Mouse (Mus musculus) spleen, adult 2 months (tissue): ENCODE measurements at regions not wholly inside any gene's neighbourhood (a gene's known extent, or its start where the extent isn't known, plus 50 kb on each side); places are given as distances from the start of the nearest gene placed in this dataset.

Source experiments
- DNase-seq, 2 experiments: peaks; one replicate each; pipeline versions ENCODE4 v3.0.0 to v3.0.0-alpha.2; 2012 to 2021; ENCODE audit warnings: low spot score in 2 of 2, low read depth in 1 of 2
- H3K27ac ChIP-seq: fragments of 200-500 bp; 2 replicates; pipeline ENCODE4 v1.5.1; 2012; ENCODE audit warnings: low read length, inconsistent platforms; ENCODE audit not compliant: insufficient read depth
- H3K27me3 ChIP-seq: fragments of 200-500 bp; 2 replicates; pipeline ENCODE4 v1.6.1; 2012; ENCODE audit warnings: mild to moderate bottlenecking, moderate library complexity, low read length, inconsistent platforms; ENCODE audit not compliant: control insufficient read depth, insufficient read depth
- H3K36me3 ChIP-seq: fragments of 200-500 bp; 2 replicates; pipeline ENCODE4 v1.6.1; 2012; ENCODE audit warnings: mild to moderate bottlenecking, low read length, inconsistent platforms; ENCODE audit not compliant: control insufficient read depth, insufficient read depth
- H3K4me1 ChIP-seq: fragments of 200-500 bp; 2 replicates; pipeline ENCODE4 v1.6.1; 2011; ENCODE audit warnings: inconsistent platforms; ENCODE audit not compliant: control insufficient read depth, insufficient read depth, insufficient read length
- H3K4me3 ChIP-seq: fragments of 200-500 bp; 2 replicates; pipeline ENCODE4 v1.5.1; 2011; ENCODE audit warnings: mild to moderate bottlenecking, inconsistent platforms; ENCODE audit not compliant: insufficient read depth, insufficient read length; ENCODE audit errors: extremely low read depth
- CTCF ChIP-seq: fragments of 200-500 bp; IDR thresholded peaks from 2 replicates; pipeline ENCODE4 v1.5.1; 2011; ENCODE audit warnings: mild to moderate bottlenecking, inconsistent platforms; ENCODE audit not compliant: insufficient read depth, insufficient read length, insufficient replicate concordance; ENCODE audit errors: extremely low read depth
- POLR2A ChIP-seq: fragments of 200-500 bp; IDR thresholded peaks from 2 replicates; pipeline ENCODE4 v1.6.1; 2011; ENCODE audit warnings: low read depth, low read length, inconsistent platforms
- WGBS: fragments of 180-500 bp; shearing (Covaris S2); methylation state at CpG from one replicate; pipeline ENCODE4 v1.1.7; 2018; 5-methylcytosine and 5-hydroxymethylcytosine counted together

DNA sequence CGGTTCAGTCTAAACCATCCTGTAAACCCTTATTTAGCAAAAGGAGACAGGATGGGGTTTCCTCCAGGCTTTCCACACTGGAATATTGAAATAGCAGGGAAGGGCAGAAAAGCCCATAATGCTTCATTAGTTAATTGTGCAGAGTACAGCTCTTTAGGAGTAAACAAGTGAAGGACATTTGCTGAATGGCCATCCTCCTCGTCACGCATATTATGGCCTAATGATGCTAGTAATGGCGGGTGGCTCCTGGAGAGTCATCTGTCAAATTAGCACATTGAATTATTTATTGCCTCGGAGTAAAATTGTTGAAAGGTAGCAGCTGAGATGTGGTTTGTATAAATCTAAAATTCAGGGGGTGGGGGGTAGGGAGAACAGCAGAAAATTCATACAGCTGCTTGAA lies 575.1 kb upstream of the Itga1 start:
- 71% methylated on average over 5 of the region's 5 CpGs for WGBS
- DNase-seq = no peak
- no peaks in the 10 kb centered on the region for H3K36me3 ChIP-seq

DNA sequence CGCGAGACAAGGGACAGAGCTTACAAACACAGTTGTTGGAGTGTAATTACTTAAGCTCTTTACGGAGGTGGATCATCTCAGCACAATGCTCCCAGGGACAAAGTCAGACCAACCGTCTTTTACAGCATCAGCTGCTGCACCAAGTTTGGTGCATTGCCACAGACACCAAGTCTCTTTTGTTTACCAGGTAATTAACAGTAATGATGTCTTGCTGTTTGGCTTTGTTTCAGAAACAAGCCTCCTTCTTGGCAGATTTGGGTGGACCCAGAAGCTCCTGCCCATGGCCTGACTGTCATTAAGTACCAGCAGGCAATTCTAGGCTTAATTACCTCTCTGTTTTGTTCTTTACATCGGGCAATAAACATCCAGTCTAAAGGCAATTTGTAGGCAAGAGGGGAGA lies 572.0 kb upstream of the Itga1 start:
- DNase-seq = no peak
- WGBS = 47% methylated on average over 5 of the region's 5 CpGs
- H3K27ac ChIP-seq = no peak overlapping the region
- TF ChIP-seq POLR2A (no peak), CTCF (no peak)
- H3K4me1 ChIP-seq = no peaks in the 10 kb centered on the region
- H3K36me3 ChIP-seq = no peaks in the 10 kb centered on the region
- H3K4me3 ChIP-seq = no peak overlapping the region
- no peaks in the 10 kb centered on the region for H3K27me3 ChIP-seq

More for the DNA sequence above, 575.1 kb upstream of the Itga1 start:
- no peak for TF ChIP-seq POLR2A
- TF ChIP-seq CTCF = no peak
- Histone ChIP-seq H3K4me3 (no peak overlapping the region), H3K4me1 (no peaks in the 10 kb centered on the region), H3K27ac (no peak overlapping the region), H3K27me3 (no peaks in the 10 kb centered on the region)

DNA sequence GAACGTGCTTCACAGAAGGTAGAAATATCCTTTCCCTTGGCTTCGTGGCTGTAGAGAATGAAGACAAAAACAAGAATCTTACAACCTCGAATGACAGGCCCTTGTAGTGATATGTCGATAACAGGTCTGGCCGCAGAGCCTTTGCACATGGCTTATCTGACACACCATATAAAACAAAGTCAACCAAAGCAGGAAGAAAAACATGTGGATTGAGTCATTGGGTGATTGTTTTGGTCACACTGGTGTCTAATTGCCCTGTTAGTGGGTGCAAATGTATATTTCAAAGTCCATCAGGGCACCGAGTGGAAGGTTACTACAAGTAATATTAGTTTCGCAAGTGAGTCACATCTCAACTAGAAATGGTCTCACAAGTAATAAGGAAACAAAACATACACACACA lies 569.9 kb upstream of the Itga1 start:
- Histone ChIP-seq H3K36me3 (no peaks in the 10 kb centered on the region), H3K27me3 (no peaks in the 10 kb centered on the region), H3K4me1 (no peaks in the 10 kb centered on the region), H3K4me3 (no peak overlapping the region), H3K27ac (no peak overlapping the region)
- 65% methylated on average over 7 of the region's 7 CpGs for WGBS
- no peak for DNase-seq
- TF ChIP-seq POLR2A = no peak
- TF ChIP-seq CTCF = no peak

DNA sequence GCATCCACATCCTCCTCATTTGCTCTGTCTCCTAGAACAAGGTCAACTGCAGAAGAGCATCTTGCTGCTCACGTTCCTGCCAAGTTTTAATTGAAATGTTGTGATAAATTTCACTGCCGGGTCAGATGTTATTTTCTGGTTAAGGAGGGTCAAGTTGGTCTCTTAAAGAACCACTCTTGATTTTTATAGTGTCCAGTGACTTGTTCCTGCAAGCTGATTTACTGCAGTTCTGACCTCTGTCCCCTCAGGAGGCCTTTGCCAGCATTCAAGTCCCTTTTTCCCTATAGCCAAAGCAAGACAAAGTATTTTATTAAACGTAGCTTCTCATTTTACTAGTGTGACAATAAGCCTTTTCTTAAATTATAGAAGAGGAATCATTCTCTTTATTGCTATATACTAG lies 567.8 kb upstream of the Itga1 start:
- no peaks in the 10 kb centered on the region for H3K36me3 ChIP-seq
- DNase-seq = no peak
- WGBS = 75% methylated on average over 3 of the region's 3 CpGs
- no peaks in the 10 kb centered on the region for H3K4me1 ChIP-seq
- no peak overlapping the region for H3K27ac ChIP-seq
- no peak for TF ChIP-seq CTCF
- TF ChIP-seq POLR2A = no peak
- H3K27me3 ChIP-seq = no peaks in the 10 kb centered on the region
- H3K4me3 ChIP-seq = no peak overlapping the region

DNA sequence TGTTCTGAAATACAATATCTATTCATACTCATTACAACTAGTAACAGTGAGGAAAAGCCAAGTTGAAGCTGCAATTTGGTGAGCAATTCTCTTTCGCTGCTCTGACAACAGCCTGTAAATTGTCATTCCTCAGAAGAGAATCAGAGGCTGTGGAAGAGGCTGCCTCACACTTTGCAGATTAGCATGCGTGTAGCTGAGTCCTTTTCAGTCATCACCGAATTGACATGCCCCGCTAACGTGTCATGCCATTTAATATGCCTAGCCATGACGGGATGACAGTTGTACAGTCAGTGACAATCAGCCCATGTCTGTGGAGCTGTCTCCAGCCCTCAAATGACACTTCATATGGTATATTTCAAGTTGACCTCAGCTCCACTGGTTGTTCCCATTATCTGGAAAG lies 553.4 kb upstream of the Itga1 start:
- Histone ChIP-seq H3K36me3 (no peaks in the 10 kb centered on the region), H3K27ac (no peak overlapping the region), H3K4me1 (no peaks in the 10 kb centered on the region), H3K4me3 (no peak overlapping the region), H3K27me3 (no peaks in the 10 kb centered on the region)
- no peak for DNase-seq
- TF ChIP-seq CTCF (no peak), POLR2A (no peak)
- 95% methylated on average over 6 of the region's 6 CpGs for WGBS

DNA sequence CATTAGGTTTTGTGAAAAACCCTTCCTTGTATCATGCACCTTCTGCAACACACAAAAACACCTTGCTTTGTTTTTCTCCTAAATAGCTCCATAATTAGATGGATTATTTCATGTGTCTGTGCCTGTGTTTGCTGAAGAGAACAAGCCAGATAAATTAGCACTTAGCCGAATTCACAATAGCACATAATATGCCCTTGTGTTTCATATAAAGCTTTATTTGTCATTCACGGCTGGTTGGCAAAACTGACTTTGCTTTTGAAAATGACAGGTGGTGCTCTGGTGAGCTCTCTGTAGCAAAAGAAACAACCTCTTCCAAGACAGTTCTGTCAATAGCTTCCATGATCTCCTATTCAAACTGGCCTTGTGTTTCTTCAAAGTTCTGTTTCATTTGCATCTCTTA lies 551.2 kb upstream of the Itga1 start:
- TF ChIP-seq CTCF (no peak), POLR2A (no peak)
- no peak overlapping the region for H3K27ac ChIP-seq
- H3K36me3 ChIP-seq = no peaks in the 10 kb centered on the region
- DNase-seq = no peak
- H3K27me3 ChIP-seq = no peaks in the 10 kb centered on the region
- no peak overlapping the region for H3K4me3 ChIP-seq
- 93% methylated on average over 2 of the region's 2 CpGs for WGBS
- H3K4me1 ChIP-seq = no peaks in the 10 kb centered on the region

DNA sequence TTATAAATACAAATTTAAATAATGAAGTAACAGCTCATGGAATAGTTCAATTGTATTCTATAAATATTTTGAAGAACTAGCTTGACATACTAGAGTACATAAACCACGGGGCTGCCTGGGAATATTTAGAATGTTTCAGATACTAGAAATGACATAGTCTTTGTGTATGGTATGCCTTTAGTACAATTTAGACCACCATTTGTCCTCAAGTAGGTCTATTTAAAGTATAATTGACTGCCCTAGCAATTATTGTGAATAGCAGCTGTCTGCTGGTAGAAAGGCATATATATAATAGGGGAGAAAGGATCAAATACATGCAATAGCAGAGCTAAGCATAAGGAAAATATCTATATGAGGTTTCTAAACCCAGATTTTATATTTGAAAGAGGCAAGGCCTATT lies 550.6 kb upstream of the Itga1 start:
- 78% methylated on average over 1 of the region's 1 CpGs for WGBS
- DNase-seq = no peak

DNA sequence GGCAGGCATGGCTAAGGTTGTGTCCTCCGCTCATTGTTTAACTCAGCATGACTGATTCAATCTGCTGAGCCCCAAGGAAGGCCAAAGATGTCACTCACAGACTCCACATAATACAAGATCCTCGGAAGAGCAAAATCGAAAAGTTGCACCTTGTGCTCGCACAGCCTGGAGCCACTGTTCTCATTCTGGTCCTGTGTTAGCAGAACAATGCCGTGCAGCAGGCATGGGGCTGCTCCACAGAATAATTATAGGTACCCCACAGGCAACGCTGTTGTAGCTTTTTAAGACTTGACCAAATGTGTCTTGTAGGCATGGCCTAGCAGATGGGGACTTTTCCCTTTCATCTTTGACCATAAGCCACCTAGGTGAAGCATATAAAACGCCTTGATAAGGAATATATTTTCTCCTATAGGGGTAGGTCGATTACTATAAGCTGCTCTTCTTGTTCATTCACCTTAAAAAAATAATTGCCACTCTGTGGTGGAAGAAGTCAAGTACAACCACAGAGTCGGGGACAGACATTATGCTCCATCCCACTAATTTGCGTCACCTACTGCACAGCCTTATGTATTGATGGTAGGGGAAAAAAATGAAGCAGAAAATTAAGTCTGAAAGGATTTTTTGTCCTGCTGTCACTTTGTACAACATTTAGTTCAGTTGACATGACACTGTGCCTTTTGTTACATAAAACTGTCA lies 529.8 kb upstream of the Itga1 start:
- Histone ChIP-seq H3K4me3 (no peak overlapping the region), H3K4me1 (no peaks in the 10 kb centered on the region), H3K36me3 (no peaks in the 10 kb centered on the region), H3K27me3 (no peaks in the 10 kb centered on the region), H3K27ac (no peak overlapping the region)
- TF ChIP-seq POLR2A (no peak), CTCF (no peak)
- DNase-seq = no peak
- 84% methylated on average over 10 of the region's 10 CpGs for WGBS

More for the DNA sequence above, 550.6 kb upstream of the Itga1 start:
- Histone ChIP-seq H3K4me1 (no peaks in the 10 kb centered on the region), H3K27ac (no peak overlapping the region), H3K4me3 (no peak overlapping the region), H3K27me3 (no peaks in the 10 kb centered on the region), H3K36me3 (no peaks in the 10 kb centered on the region)
- TF ChIP-seq CTCF (no peak), POLR2A (no peak)
